Mouse (Mus musculus) heart, postnatal 0 days (tissue): Measurements from ENCODE around the gene Bcar3. TPM values are rescaled to one million over a fixed set of nuclear protein-coding genes. Genes with fewer than 3 reads are reported as not detected.

Experiments
- ATAC-seq: fragments of 200-750 bp; cut with Nextera tagmentation; 2 replicates; pipeline ENCODE4 v1.8.0; 2017; ENCODE audit warnings: low read depth, moderate number of reproducible peaks, moderate library complexity; ENCODE audit not compliant: insufficient read depth
- DNase-seq: peaks from one replicate; pipeline ENCODE4 v3.0.0-alpha.2; 2016; ENCODE audit warnings: low spot score
- H3K27ac ChIP-seq: fragments of 300-500 bp; sonication (generic); 2 replicates; pipeline ENCODE4 v1.5.1; 2014; ENCODE audit warnings: low read depth, mild to moderate bottlenecking
- H3K27me3 ChIP-seq: fragments of 300-500 bp; sonication (generic); 2 replicates; pipeline ENCODE4 v1.6.1; 2014; ENCODE audit warnings: low read length, mixed read lengths; ENCODE audit not compliant: control insufficient read depth, insufficient read depth
- H3K36me3 ChIP-seq: fragments of 300-500 bp; sonication (generic); replicated peaks from 2 replicates; pipeline ENCODE4 v1.6.1; 2014; ENCODE audit warnings: low read length, mixed read lengths; ENCODE audit not compliant: control insufficient read depth, insufficient read depth
- H3K4me1 ChIP-seq: fragments of 300-500 bp; sonication (generic); 2 replicates; pipeline ENCODE4 v1.6.1; 2014; ENCODE audit warnings: antibody characterized with exemption; ENCODE audit not compliant: control insufficient read depth, insufficient read depth
- H3K4me2 ChIP-seq: fragments of 300-500 bp; sonication (generic); 2 replicates; pipeline ENCODE4 v1.6.1; 2014; ENCODE audit warnings: low read depth, mild to moderate bottlenecking, low read length, moderate library complexity
- H3K4me3 ChIP-seq: fragments of 300-500 bp; sonication (generic); 2 replicates; pipeline ENCODE4 v1.5.1; 2014; ENCODE audit warnings: low read depth, low read length
- H3K9ac ChIP-seq: fragments of 300-500 bp; sonication (generic); replicated peaks from 2 replicates; pipeline ENCODE4 v1.6.1; 2014; ENCODE audit warnings: low read depth, low read length, mixed read lengths
- H3K9me3 ChIP-seq: fragments of 300-500 bp; sonication (generic); replicated peaks from 2 replicates; pipeline ENCODE4 v1.6.1; 2016; ENCODE audit warnings: low read length; ENCODE audit not compliant: control insufficient read depth
- CTCF ChIP-seq: IDR thresholded peaks from 2 replicates; pipeline ENCODE4 v1.5.1; 2016; ENCODE audit warnings: antibody characterized with exemption, control low read depth, low read depth
- EP300 ChIP-seq: IDR thresholded peaks from 2 replicates; pipeline ENCODE4 v1.6.1; 2016; ENCODE audit warnings: antibody characterized with exemption, low read depth
- WGBS: fragments of 180-500 bp; shearing (Covaris S2); extraction: QIAGEN DNeasy Blood & Tissue Kit; methylation state at CpG from one replicate; pipeline ENCODE4 v1.1.7; 2014; 5-methylcytosine and 5-hydroxymethylcytosine counted together
- polyA plus RNA-seq: library from polyadenylated mRNA; unstranded; fragments of >200 nt; fragmentation: Nextera tagmentation; extraction: Ambion mirVana; gene quantifications from 2 replicates; pipeline ENCODE4 v1.2.1, GENCODE M21; 2015
- total RNA-seq: library from RNA; depleted of rRNA; stranded (reverse); fragments of >200 nt; gene quantifications from 2 replicates; pipeline ENCODE4 v1.2.3, GENCODE M21; 2014; ENCODE audit warnings: low replicate concordance

The Bcar3 gene
- total and polyA plus RNA-seq, 2 experiments from 2014 or later, result 3.3 to 38.6 TPM

DNA sequence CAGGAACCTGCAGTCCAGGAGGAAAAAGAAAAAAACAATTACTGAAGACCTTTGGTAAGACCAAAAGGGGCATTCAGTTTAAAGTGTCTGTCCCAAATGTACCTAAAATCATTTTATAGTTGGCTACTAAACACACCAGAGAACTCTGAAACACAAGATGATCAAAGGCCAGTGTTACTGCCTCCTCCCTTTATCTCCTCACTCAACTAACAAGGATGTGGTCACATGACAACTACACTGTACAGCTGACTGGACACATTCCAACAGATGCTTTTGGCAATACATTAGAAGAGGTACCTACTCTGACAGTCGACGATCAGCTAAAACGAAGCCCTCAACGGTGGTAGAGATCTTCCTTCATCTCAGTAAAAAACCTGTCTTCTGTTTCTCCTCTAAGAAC is 247.0 kb downstream of the Bcar3 start:
- H3K27me3 ChIP-seq, result no peaks in the 10 kb centered on the region

DNA sequence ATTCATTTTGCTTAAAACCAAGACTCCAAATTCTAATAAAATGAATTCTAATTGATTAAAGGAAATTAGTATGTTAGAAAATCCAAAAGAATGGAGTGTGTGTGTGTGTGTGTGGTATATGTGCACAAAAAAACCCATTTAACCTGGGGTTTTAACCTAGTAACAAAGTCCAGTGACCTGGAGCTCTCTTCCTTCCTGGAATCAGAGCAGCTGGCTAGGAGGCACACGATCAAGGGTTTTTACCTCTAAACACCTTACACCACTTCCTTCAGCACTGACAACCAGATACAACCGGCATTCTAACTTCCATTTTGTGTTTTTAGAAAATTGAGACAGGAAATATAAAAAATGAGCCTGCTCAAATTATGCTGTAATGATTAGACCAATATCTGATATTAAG is 251.4 kb downstream of the Bcar3 start:
- Histone ChIP-seq H3K9ac (no peak overlapping the region), H3K4me2 (no peak overlapping the region), H3K9me3 (no peaks in the 10 kb centered on the region), H3K4me1 (no peaks in the 10 kb centered on the region), H3K36me3 (peaks cover 64% of the 10 kb centered on the region), H3K4me3 (no peak overlapping the region), H3K27ac (no peak overlapping the region), H3K27me3 (no peaks in the 10 kb centered on the region)
- no peak for ATAC-seq
- WGBS, result 74% methylated on average over 2 of the region's 2 CpGs
- TF ChIP-seq CTCF (no peak), EP300 (no peak)
- no peak for DNase-seq

More for the DNA sequence above, 247.0 kb downstream of the Bcar3 start:
- Histone ChIP-seq H3K9ac (no peak overlapping the region), H3K36me3 (peaks cover 59% of the 10 kb centered on the region), H3K4me2 (no peak overlapping the region), H3K27ac (no peak overlapping the region), H3K9me3 (no peaks in the 10 kb centered on the region), H3K4me3 (no peak overlapping the region), H3K4me1 (no peaks in the 10 kb centered on the region)
- 40% methylated on average over 4 of the region's 4 CpGs for WGBS
- DNase-seq (no peak), ATAC-seq (no peak)
- TF ChIP-seq CTCF (no peak), EP300 (no peak)

DNA sequence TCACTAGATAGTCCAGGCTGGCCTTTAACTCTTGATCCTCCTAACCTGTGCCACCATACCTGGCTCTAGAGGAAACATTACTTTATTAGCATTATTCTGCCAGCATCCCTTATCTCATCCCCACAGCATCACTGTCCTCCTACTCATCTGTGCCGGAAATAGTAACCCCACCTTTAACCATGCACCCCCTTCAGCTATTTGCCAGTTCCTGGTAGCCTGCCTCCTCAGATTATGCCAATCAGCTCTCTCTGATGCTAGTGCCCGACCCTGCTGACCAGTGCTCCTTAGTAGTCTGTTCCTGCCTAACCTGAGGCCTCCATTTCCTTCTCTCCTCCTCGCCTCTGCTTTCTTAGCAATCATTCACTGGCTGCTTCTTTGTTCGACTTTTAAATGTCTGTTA is 253.5 kb downstream of the Bcar3 start:
- WGBS, result 62% methylated on average over 4 of the region's 4 CpGs
- Histone ChIP-seq H3K4me3 (no peak overlapping the region), H3K27ac (no peak overlapping the region), H3K4me1 (no peaks in the 10 kb centered on the region), H3K4me2 (no peak overlapping the region), H3K9me3 (no peaks in the 10 kb centered on the region), H3K36me3 (peaks cover 46% of the 10 kb centered on the region), H3K9ac (no peak overlapping the region), H3K27me3 (no peaks in the 10 kb centered on the region)
- TF ChIP-seq EP300, result no peak
- DNase-seq (no peak), ATAC-seq (no peak)

GRCm38 (mm10) chr3:122551174-122551573 is 257.2 kb downstream of the Bcar3 start:
- H3K4me3 ChIP-seq, result no peak overlapping the region
- no peak overlapping the region for H3K4me2 ChIP-seq
- no peak overlapping the region for H3K27ac ChIP-seq
- H3K36me3 ChIP-seq, result peaks cover 18% of the 10 kb centered on the region
- no peaks in the 10 kb centered on the region for H3K27me3 ChIP-seq
- H3K4me1 ChIP-seq, result no peaks in the 10 kb centered on the region
- no peak for DNase-seq
- H3K9ac ChIP-seq, result no peak overlapping the region
- WGBS, result 90% methylated on average over 3 of the region's 3 CpGs
- ATAC-seq, result no peak
- TF ChIP-seq EP300, result no peak
- TF ChIP-seq CTCF, result no peak
- H3K9me3 ChIP-seq, result no peaks in the 10 kb centered on the region

GRCm38 (mm10) chr3:122557766-122558165 is 263.8 kb downstream of the Bcar3 start:
- DNase-seq, result no peak
- ATAC-seq, result no peak
- Histone ChIP-seq H3K9me3 (no peaks in the 10 kb centered on the region), H3K4me2 (no peak overlapping the region), H3K27me3 (no peaks in the 10 kb centered on the region), H3K36me3 (peaks cover 8% of the 10 kb centered on the region; the same call in 1 of the 2 replicates), H3K4me1 (no peaks in the 10 kb centered on the region), H3K9ac (no peak overlapping the region), H3K27ac (no peak overlapping the region), H3K4me3 (no peak overlapping the region)
- TF ChIP-seq EP300 (no peak), CTCF (no peak)
- whole genome bisulfite sequencing, result 68% methylated on average over 2 of the region's 2 CpGs

DNA sequence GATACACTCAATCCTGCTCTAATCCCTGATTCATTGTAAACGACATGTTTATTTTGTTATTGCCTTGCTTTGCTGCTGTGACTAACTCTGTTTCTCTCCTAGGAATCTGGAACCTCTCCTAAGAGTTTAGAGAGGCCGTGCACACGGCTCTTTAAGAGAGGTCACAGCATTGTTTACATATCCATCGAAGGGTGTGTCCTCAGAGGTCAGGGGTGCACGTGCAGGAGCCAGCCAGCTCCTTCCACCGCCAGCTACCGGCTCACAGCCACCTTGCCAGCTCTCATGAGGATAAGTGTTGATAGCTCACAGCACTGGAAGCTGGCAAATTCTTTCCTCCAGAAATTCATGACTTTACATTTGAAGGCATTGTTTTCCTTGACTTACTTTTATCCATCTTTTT is 271.3 kb downstream of the Bcar3 start:
- Histone ChIP-seq H3K4me2 (no peak overlapping the region), H3K27me3 (no peaks in the 10 kb centered on the region), H3K4me1 (no peaks in the 10 kb centered on the region), H3K36me3 (0 out of 2 replicates have a peak, but pooled peaks cover 11% of the 10 kb centered on the region), H3K4me3 (no peak overlapping the region), H3K9ac (no peak overlapping the region), H3K9me3 (no peaks in the 10 kb centered on the region), H3K27ac (no peak overlapping the region)
- WGBS, result 15% methylated on average over 7 of the region's 7 CpGs
- DNase-seq, result peak; percentile 32
- TF ChIP-seq EP300 (no peak), CTCF (no peak)
- peak; percentile 58 for ATAC-seq
